Mouse (Mus musculus) kidney, embryonic 15.5 days (tissue): ENCODE results near the gene Zbp1. TPM values are rescaled to one million over a fixed set of nuclear protein-coding genes. Genes with fewer than 3 reads are reported as not detected.

Experiments used
- ATAC-seq: fragments of 200-750 bp; cut with Nextera tagmentation; replicated peaks from 2 replicates; pipeline ENCODE4 v1.8.0; 2017; ENCODE audit warnings: moderate TSS enrichment; ENCODE audit not compliant: low FRiP score
- H3K27ac ChIP-seq: fragments of 300-500 bp; sonication (generic); 2 replicates; pipeline ENCODE4 v1.5.1; 2015; ENCODE audit warnings: mild to moderate bottlenecking, inconsistent platforms
- H3K27me3 ChIP-seq: fragments of 300-500 bp; sonication (generic); 2 replicates; pipeline ENCODE4 v1.6.1; 2015; ENCODE audit warnings: inconsistent platforms
- H3K36me3 ChIP-seq: fragments of 300-500 bp; sonication (generic); 2 replicates; pipeline ENCODE4 v1.6.1; 2015; ENCODE audit warnings: inconsistent platforms
- H3K4me1 ChIP-seq: fragments of 300-500 bp; sonication (generic); 2 replicates; pipeline ENCODE4 v1.6.1; 2015; ENCODE audit warnings: inconsistent platforms
- H3K4me2 ChIP-seq: fragments of 300-500 bp; sonication (generic); 2 replicates; pipeline ENCODE4 v1.6.1; 2015; ENCODE audit warnings: moderate library complexity, mild to moderate bottlenecking, inconsistent platforms
- H3K4me3 ChIP-seq: fragments of 300-500 bp; sonication (generic); replicated peaks from 2 replicates; pipeline ENCODE4 v1.5.1; 2015; ENCODE audit warnings: mild to moderate bottlenecking, inconsistent platforms
- H3K9ac ChIP-seq: fragments of 300-500 bp; sonication (generic); 2 replicates; pipeline ENCODE4 v1.6.1; 2015; ENCODE audit warnings: mild to moderate bottlenecking, inconsistent platforms
- H3K9me3 ChIP-seq: fragments of 300-500 bp; sonication (generic); replicated peaks from 2 replicates; pipeline ENCODE4 v1.6.1; 2016; ENCODE audit warnings: inconsistent platforms
- WGBS: fragments of 180-500 bp; shearing (Covaris S2); methylation state at CpG from one replicate; pipeline ENCODE4 v1.1.7; 2015; ENCODE audit warnings: mixed read lengths; 5-methylcytosine and 5-hydroxymethylcytosine counted together
- polyA plus RNA-seq: library from polyadenylated mRNA; unstranded; fragments of >200 nt; fragmentation: Nextera tagmentation; extraction: Ambion mirVana; gene quantifications from 2 replicates; pipeline ENCODE4 v1.2.1, GENCODE M21; 2015

The Zbp1 gene
- polyA plus RNA-seq, 1 experiment from 2014 or later, result 0.64 TPM

DNA sequence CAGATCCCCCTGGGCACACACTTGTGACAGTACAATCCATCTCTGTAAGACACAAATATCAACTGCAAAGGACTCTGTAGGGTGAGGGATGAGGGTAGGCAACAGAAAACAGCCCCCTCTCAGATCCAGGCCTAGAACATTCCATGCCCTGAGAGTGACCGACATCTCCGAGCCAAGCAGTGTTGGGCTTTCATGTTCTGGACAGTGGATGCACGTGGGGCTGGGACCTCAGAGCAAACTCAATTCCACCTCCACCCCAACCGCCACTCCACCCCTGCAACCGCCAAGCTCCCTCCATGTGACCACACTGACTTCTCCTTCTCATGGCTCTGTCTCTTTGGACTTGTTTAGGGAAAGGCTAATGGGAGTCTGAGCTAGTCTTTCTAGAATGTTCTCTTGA lies 46.8 kb downstream of the Zbp1 start:
- peak overlapping the region; percentile 50 for H3K4me2 ChIP-seq
- no peak; the same call in 1 of the 2 replicates for ATAC-seq
- no peaks in the 10 kb centered on the region for H3K36me3 ChIP-seq
- H3K4me3 ChIP-seq, result no peak overlapping the region
- 33% methylated on average over 5 of the region's 5 CpGs for WGBS
- H3K27ac ChIP-seq, result peak overlapping the region; percentile 94
- no peaks in the 10 kb centered on the region; the same call in 1 of the 2 replicates for H3K9me3 ChIP-seq
- H3K27me3 ChIP-seq, result peaks cover 74% of the 10 kb centered on the region
- no peak overlapping the region for H3K9ac ChIP-seq
- H3K4me1 ChIP-seq, result peaks cover 58% of the 10 kb centered on the region

DNA sequence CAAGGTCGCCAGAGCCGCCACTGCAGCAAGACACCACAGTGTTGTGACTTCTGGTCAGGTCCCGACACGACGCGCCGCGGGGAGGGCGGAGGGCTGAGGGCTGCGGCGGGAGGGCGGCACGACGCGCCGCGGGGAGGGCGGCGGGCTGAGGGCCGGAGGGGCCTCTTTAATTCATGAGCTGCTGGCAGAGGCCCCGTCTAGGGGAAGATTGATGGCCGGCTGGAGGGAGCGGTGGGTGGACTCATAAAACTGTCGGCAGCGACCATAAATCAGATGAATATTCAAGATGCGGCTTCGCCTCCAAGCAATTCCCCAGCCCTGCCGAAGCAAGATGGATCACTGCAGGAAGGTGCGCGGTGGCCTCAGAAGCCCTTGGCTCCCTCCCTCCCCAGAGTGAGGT lies 47.3 kb downstream of the Zbp1 start:
- WGBS, result under 1% methylated on average over 29 of the region's 30 CpGs
- ATAC-seq, result peak; percentile 82
- no peak overlapping the region for H3K9ac ChIP-seq
- H3K4me2 ChIP-seq, result peak overlapping the region; percentile 50
- H3K27ac ChIP-seq, result peak overlapping the region; percentile 94
- H3K36me3 ChIP-seq, result no peaks in the 10 kb centered on the region
- peaks cover 72% of the 10 kb centered on the region for H3K27me3 ChIP-seq
- H3K4me3 ChIP-seq, result 0 out of 2 replicates have a peak overlapping the region, but pooled peaks have one; percentile 15
- peaks cover 58% of the 10 kb centered on the region for H3K4me1 ChIP-seq
- no peaks in the 10 kb centered on the region; the same call in 1 of the 2 replicates for H3K9me3 ChIP-seq

DNA sequence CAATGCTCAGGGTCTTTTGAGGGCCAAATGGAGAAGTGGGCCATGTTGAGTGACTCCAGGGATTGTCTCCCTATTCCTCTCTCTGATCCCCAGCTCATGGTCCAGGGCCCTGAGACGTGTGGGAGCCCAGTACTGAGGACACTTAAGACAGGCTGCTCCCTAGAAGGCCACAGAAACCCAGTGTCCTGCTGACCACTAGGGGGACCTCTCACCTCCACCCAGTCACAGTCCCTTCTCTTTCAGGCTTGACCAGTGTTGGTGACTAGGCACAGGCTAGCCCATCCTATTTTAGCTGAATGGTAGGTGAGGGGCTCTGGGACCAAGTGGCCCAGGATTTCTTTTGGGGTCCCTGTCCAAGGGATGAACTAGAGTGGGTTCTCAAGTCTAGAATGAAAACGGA lies 48.0 kb downstream of the Zbp1 start:
- ATAC-seq, result no peak

DNA sequence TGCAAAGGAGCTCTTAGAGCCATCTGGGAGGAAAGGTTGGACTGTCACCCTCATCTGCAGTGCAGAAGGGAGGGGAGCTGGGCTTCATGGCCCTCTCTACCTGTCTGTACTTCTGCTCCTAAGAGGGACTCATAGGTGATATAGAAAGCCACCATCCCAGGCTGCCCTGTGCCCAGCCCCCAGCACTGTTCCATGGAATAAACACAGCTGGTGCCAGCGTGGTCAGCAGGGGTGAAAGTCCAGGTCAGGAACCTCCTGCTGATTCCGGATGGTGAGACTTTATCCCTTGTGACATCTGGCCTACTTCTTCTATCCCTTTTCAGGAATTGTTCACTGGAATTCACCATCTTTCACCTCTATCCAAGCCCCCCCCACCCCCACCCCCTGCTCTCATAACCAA lies 48.6 kb downstream of the Zbp1 start:
- no peaks in the 10 kb centered on the region for H3K36me3 ChIP-seq
- H3K27ac ChIP-seq, result no peak overlapping the region
- WGBS, result 36% methylated on average over 2 of the region's 2 CpGs
- peaks cover 79% of the 10 kb centered on the region for H3K27me3 ChIP-seq
- H3K4me1 ChIP-seq, result peaks cover 58% of the 10 kb centered on the region
- no peak overlapping the region for H3K9ac ChIP-seq
- H3K4me2 ChIP-seq, result no peak overlapping the region
- H3K4me3 ChIP-seq, result no peak overlapping the region
- no peaks in the 10 kb centered on the region for H3K9me3 ChIP-seq
- ATAC-seq, result no peak

More for the DNA sequence above, 48.0 kb downstream of the Zbp1 start:
- Histone ChIP-seq H3K4me1 (peaks cover 58% of the 10 kb centered on the region), H3K9me3 (no peaks in the 10 kb centered on the region; the same call in 1 of the 2 replicates), H3K36me3 (no peaks in the 10 kb centered on the region), H3K27me3 (peaks cover 76% of the 10 kb centered on the region), H3K9ac (no peak overlapping the region), H3K27ac (peak overlapping the region; percentile 42; the same call in 1 of the 2 replicates), H3K4me2 (no peak overlapping the region), H3K4me3 (no peak overlapping the region)
- WGBS, result 55% methylated on average over 2 of the region's 2 CpGs

DNA sequence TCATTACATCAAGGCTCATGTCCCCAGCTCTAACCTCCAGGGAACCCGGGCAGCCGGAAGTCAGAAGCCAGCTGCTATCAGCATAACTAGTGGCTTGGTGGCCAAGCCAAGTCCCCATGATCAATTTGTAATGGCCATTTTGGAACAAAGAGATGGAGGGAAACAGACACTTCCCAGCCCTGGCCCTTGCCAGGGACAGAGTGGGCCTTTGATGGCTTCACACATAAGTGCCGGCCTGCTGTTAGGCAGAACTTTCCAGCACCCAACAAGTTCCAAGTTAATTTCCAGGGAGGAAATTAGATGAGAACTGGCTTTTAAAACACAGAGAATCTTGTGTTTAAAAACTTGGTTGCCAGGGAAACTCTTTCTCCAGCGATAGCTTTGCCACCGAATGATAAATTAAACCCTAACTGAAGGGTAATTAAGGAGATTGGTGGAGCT lies 50.3 kb downstream of the Zbp1 start:
- 40% methylated on average over 5 of the region's 5 CpGs for WGBS
- ATAC-seq, result no peak
- Histone ChIP-seq H3K9ac (no peak overlapping the region), H3K27ac (no peak overlapping the region), H3K4me2 (no peak overlapping the region), H3K27me3 (peaks cover 76% of the 10 kb centered on the region), H3K4me1 (peaks cover 43% of the 10 kb centered on the region), H3K9me3 (no peaks in the 10 kb centered on the region), H3K36me3 (no peaks in the 10 kb centered on the region), H3K4me3 (no peak overlapping the region)

DNA sequence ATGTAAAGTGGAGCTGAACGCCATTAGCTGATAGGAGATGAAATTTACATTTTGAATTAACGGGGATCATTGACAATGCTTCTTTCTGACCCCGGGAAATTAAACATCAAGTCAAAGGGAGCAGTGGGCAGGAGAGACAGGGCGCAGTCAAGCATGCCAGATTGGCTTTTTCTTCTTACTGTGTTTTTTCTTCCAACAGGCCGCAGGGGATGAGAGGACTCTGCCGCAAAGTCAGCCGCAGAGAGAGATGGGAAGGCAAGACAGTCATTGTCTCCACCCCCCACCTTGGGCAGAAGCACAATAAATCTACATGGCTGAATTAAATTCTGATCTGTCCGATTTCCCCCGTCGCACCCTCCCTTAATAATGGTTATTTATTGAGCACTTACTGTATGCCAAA lies 53.4 kb downstream of the Zbp1 start:
- H3K4me3 ChIP-seq, result no peak overlapping the region
- no peak for ATAC-seq
- H3K9ac ChIP-seq, result no peak overlapping the region
- H3K4me2 ChIP-seq, result no peak overlapping the region
- no peaks in the 10 kb centered on the region for H3K36me3 ChIP-seq
- WGBS, result 84% methylated on average over 10 of the region's 10 CpGs
- peaks cover 68% of the 10 kb centered on the region for H3K27me3 ChIP-seq
- H3K4me1 ChIP-seq, result peaks cover 22% of the 10 kb centered on the region
- H3K9me3 ChIP-seq, result no peaks in the 10 kb centered on the region
- no peak overlapping the region for H3K27ac ChIP-seq

DNA sequence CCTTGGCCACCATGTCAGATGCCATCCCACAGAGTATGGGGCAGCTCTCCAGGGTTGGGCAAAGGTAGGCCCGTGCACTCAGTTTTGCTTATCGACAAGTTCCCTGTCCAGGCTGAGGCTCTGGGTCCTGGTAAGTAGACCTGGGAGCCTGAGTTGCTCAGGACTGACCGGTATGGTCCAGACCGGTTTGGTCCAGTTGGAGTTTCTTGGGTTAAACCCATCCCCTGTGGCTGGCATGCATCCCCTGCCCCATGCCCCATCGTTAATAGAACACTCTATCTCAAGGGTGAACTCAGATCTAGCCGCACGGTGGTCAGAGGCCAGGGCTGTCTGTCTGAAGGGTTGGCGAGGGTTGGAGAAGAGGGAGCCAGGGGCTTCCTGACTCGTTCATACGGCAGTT lies 53.8 kb downstream of the Zbp1 start:
- Histone ChIP-seq H3K9me3 (no peaks in the 10 kb centered on the region), H3K36me3 (no peaks in the 10 kb centered on the region), H3K4me1 (peaks cover 21% of the 10 kb centered on the region), H3K4me2 (no peak overlapping the region), H3K27me3 (peaks cover 64% of the 10 kb centered on the region), H3K4me3 (no peak overlapping the region), H3K27ac (no peak overlapping the region), H3K9ac (no peak overlapping the region)
- ATAC-seq, result no peak
- WGBS, result 87% methylated on average over 10 of the region's 10 CpGs

DNA sequence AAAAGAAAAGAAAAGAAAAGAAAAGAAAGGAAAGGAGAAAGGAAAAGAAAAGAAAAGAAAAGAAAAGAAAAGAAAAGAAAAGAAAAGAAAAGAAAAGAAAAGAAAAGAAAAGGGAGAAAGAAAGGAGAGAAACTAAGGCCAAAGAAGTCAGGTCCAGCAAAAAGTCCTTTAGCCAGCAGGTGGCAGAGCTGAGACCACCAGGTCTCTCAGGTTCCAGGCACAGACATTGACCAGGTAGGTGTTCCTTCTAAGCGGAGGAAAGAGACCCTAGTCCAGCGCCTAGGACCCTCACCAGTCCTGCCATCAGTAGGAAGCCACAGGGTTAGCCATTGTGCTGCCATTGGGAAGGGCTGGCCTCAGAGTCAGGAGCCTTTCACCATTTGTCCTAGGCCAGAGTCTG lies 54.4 kb downstream of the Zbp1 start:
- WGBS, result 44% methylated on average over 2 of the region's 2 CpGs
- H3K36me3 ChIP-seq, result no peaks in the 10 kb centered on the region
- peaks cover 58% of the 10 kb centered on the region for H3K27me3 ChIP-seq
- no peak overlapping the region for H3K4me3 ChIP-seq
- H3K9me3 ChIP-seq, result no peaks in the 10 kb centered on the region
- H3K9ac ChIP-seq, result no peak overlapping the region
- H3K27ac ChIP-seq, result no peak overlapping the region
- no peak overlapping the region for H3K4me2 ChIP-seq
- peaks cover 27% of the 10 kb centered on the region for H3K4me1 ChIP-seq
- ATAC-seq, result no peak

DNA sequence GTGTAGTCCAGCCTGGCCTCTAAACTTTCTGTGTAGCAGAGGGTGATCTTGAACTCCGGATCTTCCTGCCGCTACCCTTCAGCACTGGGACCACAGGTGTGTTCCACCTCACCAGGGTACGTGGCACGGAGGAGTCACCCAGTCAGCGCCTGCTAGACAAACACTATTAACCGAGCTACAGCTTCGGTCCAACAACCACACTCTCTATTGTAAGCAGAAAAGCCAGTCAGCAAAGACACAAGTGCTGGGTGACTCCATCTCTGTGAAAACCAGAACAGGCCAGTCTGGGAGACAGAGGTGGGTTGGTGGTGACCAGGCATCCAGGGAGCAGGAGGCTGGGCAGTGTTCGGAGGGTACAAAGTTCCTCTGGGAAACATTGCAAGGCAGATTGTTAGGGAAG lies 55.3 kb downstream of the Zbp1 start:
- Histone ChIP-seq H3K9ac (no peak overlapping the region), H3K27me3 (peaks cover 49% of the 10 kb centered on the region), H3K36me3 (no peaks in the 10 kb centered on the region), H3K27ac (no peak overlapping the region), H3K4me2 (no peak overlapping the region), H3K4me1 (peaks cover 24% of the 10 kb centered on the region), H3K4me3 (no peak overlapping the region), H3K9me3 (no peaks in the 10 kb centered on the region)
- no peak for ATAC-seq
- WGBS, result 66% methylated on average over 8 of the region's 8 CpGs

DNA sequence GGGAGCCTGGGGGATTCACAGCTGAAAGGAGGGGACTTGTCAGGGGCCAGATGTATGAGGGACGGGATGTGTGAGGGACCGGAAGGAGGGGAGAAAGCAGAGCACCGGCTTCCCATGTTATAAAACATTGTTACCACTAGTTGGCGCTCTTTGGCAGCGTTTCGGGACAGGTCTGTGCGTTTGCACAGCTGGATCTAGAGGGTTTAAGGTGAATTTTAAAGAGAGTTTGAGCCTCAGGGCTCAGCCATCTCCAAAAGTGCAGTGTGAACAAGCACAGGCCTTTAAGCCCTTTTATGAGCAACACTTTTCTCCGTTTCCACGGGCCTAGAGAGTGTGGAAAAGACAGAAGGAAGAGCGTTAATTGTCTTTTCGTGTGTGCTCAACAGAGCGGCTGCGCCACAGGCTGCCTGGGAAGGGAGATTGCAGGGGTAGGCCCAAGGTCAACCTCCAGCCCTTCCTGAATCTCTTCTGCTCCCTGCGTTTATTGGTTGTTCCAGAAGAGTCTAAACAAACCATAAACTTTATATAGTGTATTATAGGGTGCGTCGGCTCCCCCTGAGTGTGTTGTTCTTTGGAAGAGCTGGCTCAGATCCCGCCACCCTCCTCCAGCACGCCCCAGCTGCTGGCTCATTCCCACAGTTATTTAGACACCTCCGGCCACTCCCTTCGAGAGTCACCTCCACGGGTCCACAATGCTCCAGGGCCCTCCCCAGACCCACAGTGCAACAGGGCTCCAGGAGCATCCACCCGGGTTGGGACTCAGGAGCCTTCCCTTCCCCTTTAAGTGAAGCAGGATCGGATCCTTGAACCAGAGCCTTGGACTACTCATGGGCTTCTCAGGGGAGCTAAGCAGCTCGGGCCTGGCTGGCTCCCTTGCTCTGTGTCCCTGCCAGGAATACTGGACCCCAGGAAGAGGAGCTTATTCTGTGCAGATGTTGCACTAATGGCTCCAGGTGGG lies 59.1 kb downstream of the Zbp1 start:
- peak overlapping the region; percentile 9 for H3K4me2 ChIP-seq
- H3K27me3 ChIP-seq, result peaks cover 23% of the 10 kb centered on the region
- no peak overlapping the region for H3K4me3 ChIP-seq
- WGBS, result 22% methylated on average over 24 of the region's 24 CpGs
- no peak overlapping the region for H3K9ac ChIP-seq
- H3K9me3 ChIP-seq, result no peaks in the 10 kb centered on the region
- ATAC-seq, result peak; percentile 81
- peaks cover 34% of the 10 kb centered on the region for H3K4me1 ChIP-seq
- no peaks in the 10 kb centered on the region for H3K36me3 ChIP-seq
- H3K27ac ChIP-seq, result peak overlapping the region; percentile 83

DNA sequence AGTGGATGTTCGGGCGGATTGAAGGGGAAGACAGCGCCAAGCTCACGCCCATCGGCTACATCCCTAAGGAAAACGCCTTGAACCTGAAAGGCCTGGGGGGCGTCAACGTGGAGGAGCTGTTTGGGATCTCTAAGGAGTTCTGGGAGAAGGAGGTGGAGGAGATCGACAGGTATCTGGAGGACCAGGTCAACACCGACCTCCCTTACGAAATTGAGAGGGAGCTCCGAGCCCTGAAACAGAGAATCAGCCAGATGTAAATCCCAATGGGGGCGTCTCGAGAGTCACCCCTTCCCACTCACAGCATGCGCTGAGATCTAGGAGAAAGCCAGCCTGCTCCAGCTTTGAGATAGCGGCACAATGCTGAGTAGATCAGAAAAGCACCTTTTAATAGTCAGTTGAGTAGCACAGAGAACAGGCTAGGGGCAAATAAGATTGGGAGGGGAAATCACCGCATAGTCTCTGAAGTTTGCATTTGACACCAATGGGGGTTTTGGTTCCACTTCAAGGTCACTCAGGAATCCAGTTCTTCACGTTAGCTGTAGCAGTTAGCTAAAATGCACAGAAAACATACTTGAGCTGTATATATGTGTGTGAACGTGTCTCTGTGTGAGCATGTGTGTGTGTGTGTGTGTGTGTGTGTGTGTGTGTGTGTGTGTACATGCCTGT lies 60.2 kb downstream of the Zbp1 start:
- peaks cover 39% of the 10 kb centered on the region for H3K4me1 ChIP-seq
- H3K36me3 ChIP-seq, result no peaks in the 10 kb centered on the region
- no peaks in the 10 kb centered on the region for H3K9me3 ChIP-seq
- 82% methylated on average over 19 of the region's 19 CpGs for WGBS
- no peak overlapping the region; the same call in 1 of the 2 replicates for H3K27ac ChIP-seq
- ATAC-seq, result no peak
- H3K4me3 ChIP-seq, result no peak overlapping the region
- no peak overlapping the region for H3K4me2 ChIP-seq
- H3K9ac ChIP-seq, result no peak overlapping the region
- peaks cover 20% of the 10 kb centered on the region for H3K27me3 ChIP-seq

DNA sequence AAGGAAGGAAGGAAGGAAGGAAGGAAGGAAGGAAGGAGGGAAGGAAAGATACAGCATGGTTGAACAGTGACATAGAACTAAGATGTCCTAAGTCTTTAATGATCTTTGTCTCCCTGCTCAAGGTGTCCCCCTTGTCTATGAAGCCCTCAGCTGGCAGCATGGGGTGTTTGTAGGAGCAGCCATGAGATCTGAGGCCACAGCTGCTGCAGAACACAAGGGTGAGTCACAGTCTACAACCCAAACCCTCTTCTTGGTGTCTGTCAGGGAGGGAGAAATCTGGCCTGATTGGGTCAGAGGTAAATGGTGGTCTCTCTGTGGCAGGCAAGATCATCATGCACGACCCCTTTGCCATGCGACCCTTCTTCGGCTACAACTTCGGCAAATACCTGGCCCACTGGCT lies 60.9 kb downstream of the Zbp1 start:
- no peak overlapping the region for H3K9ac ChIP-seq
- no peak overlapping the region for H3K4me3 ChIP-seq
- H3K4me1 ChIP-seq, result peaks cover 45% of the 10 kb centered on the region
- no peak overlapping the region for H3K27ac ChIP-seq
- ATAC-seq, result no peak
- no peaks in the 10 kb centered on the region for H3K36me3 ChIP-seq
- no peak overlapping the region for H3K4me2 ChIP-seq
- peaks cover 20% of the 10 kb centered on the region for H3K27me3 ChIP-seq
- WGBS, result 92% methylated on average over 4 of the region's 4 CpGs
- H3K9me3 ChIP-seq, result no peaks in the 10 kb centered on the region
